Mouse (Mus musculus) neural tube, embryonic 14.5 days (tissue): ENCODE measurements around the gene Helz. TPM values are rescaled to one million over a fixed set of nuclear protein-coding genes. Genes with fewer than 3 reads are reported as not detected.
A peak's percentile ranks its signal among the peaks of the same experiment; 100 is the strongest.

Source experiments
- ATAC-seq: fragments of 200-750 bp; cut with Nextera tagmentation; 2 replicates; pipeline ENCODE4 v1.8.0; 2017; ENCODE audit warnings: low read depth, mild to moderate bottlenecking, moderate TSS enrichment, moderate library complexity
- H3K27ac ChIP-seq: fragments of 300-500 bp; sonication (generic); 2 replicates; pipeline ENCODE4 v1.5.1; 2014; ENCODE audit warnings: low read depth, mild to moderate bottlenecking, control low read depth, low read length, moderate library complexity, mixed read lengths
- H3K27me3 ChIP-seq: fragments of 300-500 bp; sonication (generic); 2 replicates; pipeline ENCODE4 v1.6.1; 2014; ENCODE audit warnings: low read length; ENCODE audit not compliant: control insufficient read depth, insufficient read depth
- H3K36me3 ChIP-seq: fragments of 300-500 bp; sonication (generic); 2 replicates; pipeline ENCODE4 v1.6.1; 2014; ENCODE audit warnings: low read length, mixed read lengths; ENCODE audit not compliant: control insufficient read depth, insufficient read depth
- H3K4me1 ChIP-seq: fragments of 300-500 bp; sonication (generic); 2 replicates; pipeline ENCODE4 v1.6.1; 2014; ENCODE audit warnings: low read length; ENCODE audit not compliant: control insufficient read depth, insufficient read depth
- H3K4me2 ChIP-seq: fragments of 300-500 bp; sonication (generic); 2 replicates; pipeline ENCODE4 v1.6.1; 2014; ENCODE audit warnings: mild to moderate bottlenecking, low read depth, low read length, control low read depth
- H3K4me3 ChIP-seq: fragments of 300-500 bp; sonication (generic); 2 replicates; pipeline ENCODE4 v1.5.1; 2014; ENCODE audit warnings: low read depth, low read length, control low read depth, mixed read lengths
- H3K9ac ChIP-seq: fragments of 300-500 bp; sonication (generic); replicated peaks from 2 replicates; pipeline ENCODE4 v1.6.1; 2014; ENCODE audit warnings: low read depth, mild to moderate bottlenecking, control low read depth, low read length, mixed read lengths
- H3K9me3 ChIP-seq: fragments of 300-500 bp; sonication (generic); 2 replicates; pipeline ENCODE4 v1.6.1; 2016; ENCODE audit warnings: low read length; ENCODE audit not compliant: control insufficient read depth
- WGBS: fragments of 180-500 bp; shearing (Covaris S2); extraction: QIAGEN DNeasy Blood & Tissue Kit; methylation state at CpG from one replicate; pipeline ENCODE4 v1.1.7; 2014; 5-methylcytosine and 5-hydroxymethylcytosine counted together
- polyA plus RNA-seq: library from polyadenylated mRNA; unstranded; fragments of >200 nt; fragmentation: Nextera tagmentation; extraction: Ambion mirVana; gene quantifications from 2 replicates; pipeline ENCODE4 v1.2.1, GENCODE M21; 2014

Gene Helz
- polyA plus RNA-seq, 1 experiment from 2014 or later = 21.4 TPM

DNA sequence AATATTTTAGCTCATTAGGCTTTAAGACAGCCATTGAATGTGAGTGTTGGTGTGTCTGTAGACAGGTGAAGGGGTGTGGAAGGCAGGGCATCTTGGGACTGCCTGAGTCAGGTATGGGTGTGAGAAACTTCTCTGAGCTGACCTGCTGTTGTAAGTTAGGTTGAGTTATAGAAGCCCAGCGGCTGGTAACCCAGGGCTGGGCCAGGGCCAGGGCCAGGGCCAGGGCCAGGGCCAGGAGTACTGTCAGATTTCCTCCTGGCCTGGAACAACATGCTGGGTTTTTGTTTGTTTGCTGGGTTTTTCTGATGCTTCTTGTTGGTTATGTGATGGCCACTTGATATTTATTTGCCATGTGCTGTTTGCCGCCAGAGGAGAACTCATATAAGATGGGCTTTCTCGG lies 76.9 kb downstream of the Helz start:
- ATAC-seq = no peak
- WGBS = 97% methylated on average over 3 of the region's 3 CpGs
- H3K4me2 ChIP-seq = no peak overlapping the region
- no peak overlapping the region for H3K9ac ChIP-seq
- no peaks in the 10 kb centered on the region for H3K9me3 ChIP-seq
- peaks cover 14% of the 10 kb centered on the region; the same call in 1 of the 2 replicates for H3K36me3 ChIP-seq
- no peaks in the 10 kb centered on the region for H3K27me3 ChIP-seq
- no peak overlapping the region for H3K27ac ChIP-seq
- H3K4me1 ChIP-seq = no peaks in the 10 kb centered on the region
- H3K4me3 ChIP-seq = no peak overlapping the region

DNA sequence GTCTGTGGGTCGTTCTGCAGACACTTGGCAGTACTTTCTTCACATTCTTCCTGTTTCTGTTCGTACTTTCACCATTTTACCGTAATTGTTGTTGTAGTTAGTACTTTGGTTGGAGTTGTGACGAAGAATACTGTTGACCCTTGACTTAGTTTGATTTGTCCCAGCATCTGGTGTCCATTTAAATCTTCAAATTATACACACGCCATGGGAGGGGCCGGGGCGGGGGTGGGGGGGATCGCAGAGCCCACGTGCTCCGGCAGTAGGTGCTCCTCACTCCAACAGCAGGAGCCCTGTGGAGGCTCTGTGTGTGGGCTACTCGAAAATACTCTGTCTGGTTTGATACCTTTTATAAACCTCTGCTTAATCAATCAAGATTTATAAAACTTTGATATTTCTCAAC lies 78.0 kb downstream of the Helz start:
- peaks cover 5% of the 10 kb centered on the region; the same call in 1 of the 2 replicates for H3K36me3 ChIP-seq
- no peaks in the 10 kb centered on the region for H3K4me1 ChIP-seq
- no peak overlapping the region for H3K4me3 ChIP-seq
- WGBS = 85% methylated on average over 11 of the region's 11 CpGs
- H3K9ac ChIP-seq = no peak overlapping the region
- no peak overlapping the region for H3K27ac ChIP-seq
- no peaks in the 10 kb centered on the region for H3K9me3 ChIP-seq
- no peak for ATAC-seq
- H3K27me3 ChIP-seq = no peaks in the 10 kb centered on the region
- no peak overlapping the region for H3K4me2 ChIP-seq

DNA sequence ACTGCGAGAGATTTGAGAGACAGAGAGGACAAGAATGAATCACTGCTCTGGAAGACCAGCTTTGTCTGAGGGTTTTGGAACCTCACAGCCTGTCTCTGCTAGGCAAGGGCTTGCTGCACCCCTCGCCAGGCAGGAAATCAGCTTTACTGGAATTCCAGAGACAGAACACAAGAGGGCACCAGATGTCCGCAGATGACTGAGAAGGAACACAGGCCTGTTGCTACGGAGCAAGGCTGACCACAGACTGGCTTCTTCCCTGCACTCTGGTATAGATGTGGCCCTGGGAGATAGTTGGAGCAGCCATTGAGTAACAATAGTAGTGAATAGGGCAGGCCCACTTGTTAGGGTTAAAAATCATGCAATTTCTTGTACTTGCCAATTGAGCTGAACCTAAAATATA lies 81.8 kb downstream of the Helz start:
- Histone ChIP-seq H3K27ac (no peak overlapping the region), H3K9ac (no peak overlapping the region), H3K4me1 (no peaks in the 10 kb centered on the region), H3K4me2 (no peak overlapping the region), H3K9me3 (no peaks in the 10 kb centered on the region), H3K4me3 (no peak overlapping the region), H3K36me3 (peaks cover 10% of the 10 kb centered on the region; the same call in 1 of the 2 replicates), H3K27me3 (no peaks in the 10 kb centered on the region)
- WGBS = 32% methylated on average over 4 of the region's 4 CpGs
- ATAC-seq = peak; percentile 83; the same call in 1 of the 2 replicates

DNA sequence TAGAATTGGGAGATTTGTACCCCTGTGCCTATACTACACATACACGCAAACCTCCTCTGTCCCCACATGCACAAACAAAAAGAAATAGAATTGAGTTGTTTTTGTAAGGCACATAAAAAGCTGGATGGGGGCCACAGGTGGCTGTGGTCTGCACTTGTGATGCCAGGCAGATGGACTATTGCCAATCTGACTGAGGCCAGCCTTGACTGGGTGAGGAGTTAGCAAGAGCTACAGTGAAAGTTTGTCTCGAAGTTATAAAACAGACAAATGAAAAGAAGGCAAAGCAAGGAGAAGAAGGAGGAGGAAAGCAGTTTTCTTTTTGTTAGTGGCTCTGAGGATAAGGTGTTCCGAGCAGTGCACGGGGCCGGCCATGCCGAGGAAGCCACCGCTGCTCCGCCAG lies 82.2 kb downstream of the Helz start:
- 78% methylated on average over 8 of the region's 8 CpGs for WGBS
- H3K9me3 ChIP-seq = no peaks in the 10 kb centered on the region

DNA sequence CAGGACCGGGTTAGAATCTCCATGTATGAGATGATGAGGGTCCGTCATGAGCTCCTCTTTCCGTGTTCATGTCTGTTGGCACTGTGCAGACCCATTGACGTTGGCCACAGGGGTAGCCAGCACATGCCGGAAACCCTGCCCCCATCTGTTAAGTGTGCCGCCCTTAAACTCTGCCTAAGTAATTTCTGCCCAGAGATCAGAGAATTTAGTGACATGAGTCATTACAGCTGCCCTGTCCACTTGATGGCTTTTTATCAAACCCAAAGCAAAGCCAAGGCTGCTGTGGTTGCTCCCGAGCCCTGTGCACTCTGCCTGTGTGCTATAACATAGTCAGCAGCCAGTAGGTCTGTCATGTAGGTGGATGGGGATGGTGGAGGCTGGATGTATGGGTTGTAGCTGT lies 83.4 kb downstream of the Helz start:
- H3K4me1 ChIP-seq = no peaks in the 10 kb centered on the region
- ATAC-seq = no peak
- no peak overlapping the region for H3K4me2 ChIP-seq
- no peak overlapping the region for H3K9ac ChIP-seq
- H3K9me3 ChIP-seq = no peaks in the 10 kb centered on the region
- peaks cover 16% of the 10 kb centered on the region for H3K36me3 ChIP-seq
- 92% methylated on average over 7 of the region's 7 CpGs for WGBS
- H3K4me3 ChIP-seq = no peak overlapping the region
- H3K27ac ChIP-seq = no peak overlapping the region
- no peaks in the 10 kb centered on the region for H3K27me3 ChIP-seq

More for the DNA sequence above, 82.2 kb downstream of the Helz start:
- Histone ChIP-seq H3K27ac (no peak overlapping the region), H3K27me3 (no peaks in the 10 kb centered on the region), H3K9ac (no peak overlapping the region), H3K4me2 (no peak overlapping the region), H3K4me1 (no peaks in the 10 kb centered on the region), H3K4me3 (no peak overlapping the region), H3K36me3 (peaks cover 13% of the 10 kb centered on the region)
- ATAC-seq = no peak

DNA sequence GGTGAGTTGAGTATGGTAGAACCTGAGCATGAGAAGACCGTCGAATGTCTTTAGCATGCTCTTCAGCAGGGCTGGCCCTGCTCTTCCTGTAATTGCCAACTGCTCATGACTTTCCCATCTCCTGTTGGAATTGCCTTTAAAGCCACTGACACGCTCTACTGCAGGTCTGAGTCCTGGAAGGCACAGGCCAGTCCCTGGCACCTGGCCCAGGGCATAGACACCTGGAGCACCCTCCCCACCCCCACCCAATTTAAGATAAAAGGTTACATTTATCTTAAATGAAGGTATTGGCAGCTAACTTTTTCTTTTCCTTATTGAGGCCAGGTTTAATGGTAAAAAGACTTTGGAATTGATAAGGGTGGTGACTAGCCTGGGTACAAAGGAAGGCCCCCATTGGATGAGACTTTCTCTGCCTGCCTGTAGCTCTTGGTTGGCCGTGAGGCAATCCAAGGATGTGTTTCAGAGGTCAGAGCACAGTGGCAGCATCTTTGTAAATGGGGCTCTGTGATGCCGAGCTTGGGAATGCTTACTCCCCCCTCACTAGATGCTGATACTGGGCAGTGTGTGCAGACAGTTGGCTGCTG lies 85.9 kb downstream of the Helz start:
- H3K9me3 ChIP-seq = no peaks in the 10 kb centered on the region
- 86% methylated on average over 5 of the region's 5 CpGs for WGBS
- ATAC-seq = no peak
- peaks cover 25% of the 10 kb centered on the region for H3K36me3 ChIP-seq
- H3K27ac ChIP-seq = no peak overlapping the region
- no peak overlapping the region for H3K9ac ChIP-seq
- H3K4me1 ChIP-seq = no peaks in the 10 kb centered on the region
- H3K27me3 ChIP-seq = no peaks in the 10 kb centered on the region
- no peak overlapping the region for H3K4me3 ChIP-seq
- no peak overlapping the region for H3K4me2 ChIP-seq

DNA sequence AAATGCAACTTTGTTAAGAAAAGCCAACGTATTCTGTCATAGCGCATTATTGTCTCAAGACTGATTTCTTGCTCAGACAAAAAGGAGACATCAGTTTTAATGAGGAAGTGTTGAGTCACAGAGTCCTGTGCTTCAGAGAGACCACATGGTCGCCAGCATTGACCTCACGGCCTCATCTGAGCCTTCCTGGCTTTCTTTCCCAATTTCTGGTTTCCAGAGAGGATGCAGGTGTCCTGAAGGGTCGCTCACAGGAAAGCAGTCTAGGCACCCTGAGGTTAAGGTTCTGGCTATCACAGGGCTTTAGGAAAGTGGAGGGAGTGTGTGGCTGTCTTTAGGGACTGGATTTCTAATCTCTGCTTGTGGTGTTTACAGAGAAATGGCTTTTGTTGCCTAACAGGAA lies 90.4 kb downstream of the Helz start:
- H3K9ac ChIP-seq = no peak overlapping the region
- no peaks in the 10 kb centered on the region for H3K4me1 ChIP-seq
- H3K27ac ChIP-seq = no peak overlapping the region
- H3K36me3 ChIP-seq = peaks cover 25% of the 10 kb centered on the region
- no peak overlapping the region for H3K4me2 ChIP-seq
- no peaks in the 10 kb centered on the region for H3K27me3 ChIP-seq
- no peak for ATAC-seq
- no peak overlapping the region for H3K4me3 ChIP-seq
- WGBS = 88% methylated on average over 5 of the region's 5 CpGs
- no peaks in the 10 kb centered on the region for H3K9me3 ChIP-seq

DNA sequence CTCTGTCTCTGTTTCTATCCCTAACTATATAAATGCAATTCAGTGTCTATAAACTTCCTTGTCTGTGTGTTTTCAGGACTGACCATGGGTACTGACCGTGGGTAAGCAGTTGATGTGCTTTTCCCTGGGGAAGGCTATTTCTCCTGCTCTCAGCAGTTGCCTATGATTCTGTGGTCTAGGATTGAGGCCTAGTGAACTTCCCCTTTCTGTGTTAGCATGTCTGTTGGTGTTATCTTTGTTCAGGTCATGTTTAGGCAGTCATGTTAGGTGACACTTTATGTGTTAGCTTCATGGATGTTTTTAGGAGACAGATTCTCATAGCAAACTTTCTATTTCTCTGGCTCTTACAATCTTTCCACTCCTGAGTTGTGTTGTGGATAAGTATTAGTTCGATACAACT lies 91.9 kb downstream of the Helz start:
- Histone ChIP-seq H3K4me1 (no peaks in the 10 kb centered on the region), H3K27ac (no peak overlapping the region), H3K9me3 (no peaks in the 10 kb centered on the region), H3K4me2 (no peak overlapping the region), H3K9ac (no peak overlapping the region), H3K27me3 (no peaks in the 10 kb centered on the region), H3K36me3 (peaks cover 25% of the 10 kb centered on the region), H3K4me3 (no peak overlapping the region)
- WGBS = 94% methylated on average over 2 of the region's 2 CpGs
- no peak for ATAC-seq

DNA sequence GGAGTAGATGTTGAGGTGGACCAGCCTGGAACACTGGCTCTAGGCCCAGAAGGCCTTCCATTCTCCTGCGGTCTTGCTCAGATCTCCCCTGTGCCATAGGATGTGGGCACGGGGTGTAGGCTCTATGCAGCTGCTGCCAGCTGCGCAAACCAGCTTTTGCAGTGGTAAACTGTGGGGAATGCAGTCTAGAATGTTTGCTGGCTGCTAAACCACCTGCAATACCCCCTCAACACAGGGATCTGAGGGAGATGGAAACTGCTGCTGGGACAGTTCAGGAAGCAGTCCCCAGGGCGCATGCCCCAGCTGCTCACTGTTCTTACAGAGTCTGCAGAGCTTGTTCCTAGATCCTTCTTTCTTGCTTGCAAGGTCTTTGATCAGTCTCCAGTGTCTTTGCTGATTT lies 96.7 kb downstream of the Helz start:
- Histone ChIP-seq H3K9ac (no peak overlapping the region), H3K36me3 (peaks cover 15% of the 10 kb centered on the region), H3K9me3 (no peaks in the 10 kb centered on the region), H3K27ac (no peak overlapping the region), H3K4me2 (no peak overlapping the region), H3K4me1 (no peaks in the 10 kb centered on the region), H3K27me3 (no peaks in the 10 kb centered on the region), H3K4me3 (no peak overlapping the region)
- no peak for ATAC-seq
- WGBS = 94% methylated on average over 4 of the region's 4 CpGs
